Mouse (Mus musculus): ENCODE data around the gene Jph2. TPM values are rescaled to one million over a fixed set of nuclear protein-coding genes. Genes with fewer than 3 reads are reported as not detected.

Gene Jph2
- polyA plus RNA-seq, 1 experiment: 78.4 TPM

DNA sequence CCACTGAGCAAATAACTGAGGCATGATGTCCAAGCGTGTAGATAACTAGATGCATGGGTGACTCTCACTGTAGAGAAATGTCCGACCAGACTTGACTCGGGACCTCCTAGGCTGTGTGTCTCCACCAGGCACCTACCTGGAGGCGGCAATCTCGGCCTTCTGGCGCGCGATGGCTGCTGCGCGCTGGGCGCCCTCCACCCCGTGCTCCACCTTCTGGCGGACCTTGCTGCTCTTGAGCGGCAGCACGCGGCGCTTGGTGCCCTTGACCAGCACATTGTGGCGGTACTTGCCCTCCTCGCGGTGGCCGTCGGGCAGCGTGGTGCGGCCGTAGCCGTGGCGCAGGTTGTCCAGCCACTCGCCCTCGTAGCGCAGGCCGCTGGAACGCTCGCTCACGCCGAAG lies 22.3 kb downstream of the Jph2 start:
- H3K36me3 ChIP-seq (ENCODE audit: control insufficient read depth, insufficient read depth): no peaks in the 10 kb centered on the region
- no peaks in the 10 kb centered on the region for H3K79me3 ChIP-seq (ENCODE audit: low read depth)
- H3K4me3 ChIP-seq (ENCODE audit: insufficient read depth, poor library complexity, severe bottlenecking): no peak overlapping the region
- TF ChIP-seq MYOD1 (IDR thresholded peaks at IDR 0.05; ENCODE audit: control insufficient read depth, insufficient read length, low read depth) (no peak), CEBPB (IDR thresholded peaks at IDR 0.05; ENCODE audit: low read depth) (no peak), MYOG (IDR thresholded peaks at IDR 0.05; ENCODE audit: control insufficient read depth, extremely low read depth, insufficient read length) (no peak), MAX (IDR thresholded peaks at IDR 0.05) (no peak), USF1 (IDR thresholded peaks at IDR 0.05; ENCODE audit: low read depth) (no peak), CTCF (IDR thresholded peaks at IDR 0.05; ENCODE audit: control insufficient read depth, insufficient read depth, insufficient read length) (no peak), FOSL1 (IDR thresholded peaks at IDR 0.05; ENCODE audit: insufficient read depth, low read length, poor library complexity, severe bottlenecking) (no peak)
- H3K27me3 ChIP-seq (ENCODE audit: control insufficient read depth, insufficient read depth, insufficient read length): no peaks in the 10 kb centered on the region
- H3ac ChIP-seq (ENCODE audit: control insufficient read depth, insufficient read length, low read depth): no peak overlapping the region
- H3K79me2 ChIP-seq (ENCODE audit: control insufficient read depth, insufficient read depth): no peaks in the 10 kb centered on the region

GRCm38 (mm10) chr2:163372627-163373026 lies 25.2 kb downstream of the Jph2 start:
- no peak overlapping the region for H3K4me3 ChIP-seq (ENCODE audit: insufficient read depth, poor library complexity, severe bottlenecking)
- H3K79me3 ChIP-seq (ENCODE audit: low read depth): peaks cover 2% of the 10 kb centered on the region
- no peaks in the 10 kb centered on the region for H3K36me3 ChIP-seq (ENCODE audit: control insufficient read depth, insufficient read depth)
- no peak overlapping the region for H3ac ChIP-seq (ENCODE audit: control insufficient read depth, insufficient read length, low read depth)
- H3K27me3 ChIP-seq (ENCODE audit: control insufficient read depth, insufficient read depth, insufficient read length): no peaks in the 10 kb centered on the region
- no peak for TF ChIP-seq MAX (IDR thresholded peaks at IDR 0.05)
- no peak for TF ChIP-seq CEBPB (IDR thresholded peaks at IDR 0.05; ENCODE audit: low read depth)
- no peak for TF ChIP-seq CTCF (IDR thresholded peaks at IDR 0.05; ENCODE audit: control insufficient read depth, insufficient read depth, insufficient read length)
- TF ChIP-seq USF1 (IDR thresholded peaks at IDR 0.05; ENCODE audit: low read depth): no peak
- TF ChIP-seq MYOD1 (IDR thresholded peaks at IDR 0.05; ENCODE audit: control insufficient read depth, insufficient read length, low read depth): no peak
- TF ChIP-seq FOSL1 (IDR thresholded peaks at IDR 0.05; ENCODE audit: insufficient read depth, low read length, poor library complexity, severe bottlenecking): no peak
- TF ChIP-seq MYOG (IDR thresholded peaks at IDR 0.05; ENCODE audit: control insufficient read depth, extremely low read depth, insufficient read length): no peak
- no peaks in the 10 kb centered on the region for H3K79me2 ChIP-seq (ENCODE audit: control insufficient read depth, insufficient read depth)

GRCm38 (mm10) chr2:163370175-163370574 lies 27.6 kb downstream of the Jph2 start:
- TF ChIP-seq FOSL1 (IDR thresholded peaks at IDR 0.05; ENCODE audit: insufficient read depth, low read length, poor library complexity, severe bottlenecking) (no peak), MAX (IDR thresholded peaks at IDR 0.05) (no peak)

DNA sequence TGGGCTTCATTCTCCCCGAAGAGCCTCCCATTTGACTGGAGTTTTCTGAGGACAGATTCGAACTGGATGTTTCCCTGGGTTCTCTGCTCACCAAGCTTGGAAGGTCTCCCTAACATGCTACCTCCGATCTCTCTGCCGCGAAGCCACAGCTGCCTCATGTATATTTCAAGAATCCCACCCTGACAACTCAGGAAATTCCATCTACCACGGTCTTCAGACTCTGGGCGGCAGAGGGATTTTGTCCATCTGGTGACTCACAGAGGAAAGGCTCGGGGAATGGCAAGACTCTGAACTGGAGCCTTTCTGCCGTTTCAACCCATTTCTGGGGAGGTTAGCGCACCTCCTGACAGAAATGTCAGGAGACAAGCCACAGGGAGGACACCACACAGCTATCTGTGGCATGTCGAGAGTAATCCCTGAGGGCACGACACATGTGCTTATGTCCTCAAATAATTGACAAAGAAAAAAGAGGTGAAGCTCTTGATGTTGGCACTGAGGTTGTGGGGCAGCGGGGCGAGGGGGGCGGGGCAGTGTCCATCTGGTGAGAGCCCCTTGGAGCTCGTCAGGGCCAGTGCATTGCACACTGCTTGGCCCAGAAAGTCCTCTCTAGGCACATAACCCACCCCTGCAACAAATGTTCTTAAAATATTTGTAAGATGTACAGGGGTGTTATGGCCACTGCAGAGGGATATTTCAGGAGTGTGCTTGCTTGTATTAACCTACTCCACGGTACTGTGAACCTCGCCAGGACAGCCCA lies 32.8 kb downstream of the Jph2 start:
- no peak for TF ChIP-seq MYOG (IDR thresholded peaks at IDR 0.05; ENCODE audit: control insufficient read depth, extremely low read depth, insufficient read length)
- TF ChIP-seq FOSL1 (IDR thresholded peaks at IDR 0.05; ENCODE audit: insufficient read depth, low read length, poor library complexity, severe bottlenecking): no peak
- TF ChIP-seq MAX (IDR thresholded peaks at IDR 0.05): no peak
- no peak for TF ChIP-seq MYOD1 (IDR thresholded peaks at IDR 0.05; ENCODE audit: control insufficient read depth, insufficient read length, low read depth)
- Histone ChIP-seq H3ac (ENCODE audit: control insufficient read depth, insufficient read length, low read depth) (no peak overlapping the region), H3K79me2 (ENCODE audit: control insufficient read depth, insufficient read depth) (no peaks in the 10 kb centered on the region), H3K79me3 (ENCODE audit: low read depth) (peaks cover 2% of the 10 kb centered on the region), H3K36me3 (ENCODE audit: control insufficient read depth, insufficient read depth) (no peaks in the 10 kb centered on the region), H3K27me3 (ENCODE audit: control insufficient read depth, insufficient read depth, insufficient read length) (no peaks in the 10 kb centered on the region), H3K4me3 (ENCODE audit: insufficient read depth, poor library complexity, severe bottlenecking) (no peak overlapping the region)

More at GRCm38 (mm10) chr2:163370175-163370574, 27.6 kb downstream of the Jph2 start:
- H3K27me3 ChIP-seq (ENCODE audit: control insufficient read depth, insufficient read depth, insufficient read length): no peaks in the 10 kb centered on the region
- H3K79me2 ChIP-seq (ENCODE audit: control insufficient read depth, insufficient read depth): no peaks in the 10 kb centered on the region
- no peak overlapping the region for H3ac ChIP-seq (ENCODE audit: control insufficient read depth, insufficient read length, low read depth)
- no peak overlapping the region for H3K4me3 ChIP-seq (ENCODE audit: insufficient read depth, poor library complexity, severe bottlenecking)
- no peaks in the 10 kb centered on the region for H3K36me3 ChIP-seq (ENCODE audit: control insufficient read depth, insufficient read depth)
- H3K79me3 ChIP-seq (ENCODE audit: low read depth): peaks cover 2% of the 10 kb centered on the region

- Histone ChIP-seq H3K79me2 (ENCODE audit: control insufficient read depth, insufficient read depth) (no peaks in the 10 kb centered on the region), H3K27me3 (ENCODE audit: control insufficient read depth, insufficient read depth, insufficient read length) (no peaks in the 10 kb centered on the region), H3K79me3 (ENCODE audit: low read depth) (no peaks in the 10 kb centered on the region), H3K4me3 (ENCODE audit: insufficient read depth, poor library complexity, severe bottlenecking) (no peak overlapping the region), H3K36me3 (ENCODE audit: control insufficient read depth, insufficient read depth) (no peaks in the 10 kb centered on the region), H3ac (ENCODE audit: control insufficient read depth, insufficient read length, low read depth) (no peak overlapping the region)
- TF ChIP-seq MYOD1 (IDR thresholded peaks at IDR 0.05; ENCODE audit: control insufficient read depth, insufficient read length, low read depth) (no peak), MAX (IDR thresholded peaks at IDR 0.05) (no peak), USF1 (IDR thresholded peaks at IDR 0.05; ENCODE audit: low read depth) (no peak), CEBPB (IDR thresholded peaks at IDR 0.05; ENCODE audit: low read depth) (no peak), MYOG (IDR thresholded peaks at IDR 0.05; ENCODE audit: control insufficient read depth, extremely low read depth, insufficient read length) (no peak), FOSL1 (IDR thresholded peaks at IDR 0.05; ENCODE audit: insufficient read depth, low read length, poor library complexity, severe bottlenecking) (no peak), CTCF (IDR thresholded peaks at IDR 0.05; ENCODE audit: control insufficient read depth, insufficient read depth, insufficient read length) (no peak)
These were observed 34.6 kb downstream of the Jph2 start for GRCm38 (mm10) chr2:163362940-163363921.

All from C2C12 (cell line).